Mouse (Mus musculus): ENCODE data around the gene Nek6.

Gene Nek6

DNA sequence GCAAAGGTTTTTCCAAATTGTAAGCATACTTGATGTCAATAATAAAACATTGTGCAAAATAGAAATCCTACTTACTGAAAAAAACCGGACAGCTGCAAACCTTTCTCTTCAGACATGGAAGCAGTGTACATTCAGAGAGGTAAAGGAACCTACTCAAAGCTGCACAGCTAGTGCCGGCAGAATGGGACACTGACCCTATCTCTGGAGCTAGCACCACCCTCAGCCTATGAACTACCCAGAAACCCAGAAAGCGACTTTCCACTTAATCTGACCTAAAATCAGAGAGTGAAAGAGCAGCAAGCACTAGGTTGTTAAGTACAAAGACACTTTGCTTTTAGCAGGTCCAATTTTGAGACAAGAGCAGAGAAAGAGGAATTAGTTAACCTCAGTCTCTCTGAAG, 112.0 kb downstream of the Nek6 start:
- DNase-seq (ENCODE audit: low spot score) = no peak

DNA sequence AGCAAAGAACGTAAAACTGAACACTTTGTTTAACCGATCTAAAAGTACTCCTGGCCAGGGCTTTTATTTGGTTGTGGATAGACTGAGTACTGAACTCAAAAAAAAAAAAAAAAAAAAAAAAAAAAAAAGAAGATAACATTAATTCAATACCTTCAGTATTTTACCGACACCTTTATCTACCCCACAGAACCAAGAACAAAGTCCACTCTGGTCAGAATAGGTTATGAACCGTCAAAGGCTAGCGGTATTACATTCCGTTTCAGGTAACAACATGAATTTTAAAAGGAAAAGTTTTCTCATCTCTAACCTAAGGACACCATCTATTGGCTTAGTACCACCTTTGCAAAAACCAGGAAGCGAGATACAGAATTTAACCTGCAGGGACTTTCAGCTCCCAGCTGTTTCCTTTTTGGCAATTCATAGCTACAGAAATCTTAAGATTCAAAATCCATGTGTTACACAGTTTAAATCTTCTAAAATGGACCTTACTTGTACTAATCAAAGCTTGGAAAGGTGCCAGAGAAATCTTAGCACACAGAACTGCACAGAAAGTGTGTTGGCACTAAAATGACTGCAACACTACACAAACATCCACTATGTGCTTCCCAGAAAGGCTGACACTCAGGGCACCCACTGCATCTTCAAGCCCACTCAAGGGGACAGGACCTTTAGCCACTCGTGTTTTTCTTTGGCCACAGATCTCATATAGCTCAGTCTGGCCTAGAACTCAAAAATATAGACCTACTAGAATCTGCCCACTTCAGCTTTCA, 112.6 kb downstream of the Nek6 start:
- DNase-seq (ENCODE audit: low spot score) = no peak

DNA sequence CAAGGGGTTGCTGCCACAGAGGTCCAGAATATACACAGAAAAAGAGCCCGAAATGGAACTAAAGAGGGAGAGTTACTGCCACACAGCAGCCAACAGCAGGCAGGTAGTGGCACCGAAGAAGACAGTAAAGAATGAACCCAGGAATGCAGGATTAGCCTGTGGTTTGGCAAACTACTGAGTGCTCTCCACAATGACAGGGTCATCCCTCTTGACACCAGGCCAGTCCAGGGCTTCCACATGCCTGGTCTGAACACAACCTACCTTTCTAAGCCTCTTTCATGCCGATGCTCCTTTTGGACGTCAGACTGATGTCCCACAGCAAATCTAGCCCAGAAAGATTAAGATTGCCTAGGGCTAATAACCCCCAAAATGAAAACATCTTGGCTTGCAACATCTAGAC, 117.4 kb downstream of the Nek6 start:
- no peak for DNase-seq (ENCODE audit: low spot score)

DNA sequence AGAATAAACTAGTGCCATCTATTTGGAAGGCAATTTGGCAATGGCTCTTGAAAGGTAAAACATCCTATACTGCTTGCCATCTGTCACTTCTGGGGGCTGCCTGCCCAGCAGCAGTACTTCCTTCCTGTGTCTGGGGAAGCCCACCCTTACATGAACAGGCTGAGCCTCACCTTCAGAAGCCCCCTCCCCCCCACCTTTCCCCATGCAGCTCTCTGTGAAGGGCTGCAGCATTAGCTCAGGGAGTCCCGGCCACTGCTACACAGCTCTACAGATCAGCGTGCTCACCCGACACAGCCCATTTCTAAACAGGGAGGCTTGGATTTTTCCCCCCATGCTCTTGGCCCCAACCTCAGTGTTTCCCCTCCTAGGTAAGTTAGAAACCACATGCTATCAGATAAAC, 118.0 kb downstream of the Nek6 start:
- DNase-seq (ENCODE audit: low spot score) = no peak

DNA sequence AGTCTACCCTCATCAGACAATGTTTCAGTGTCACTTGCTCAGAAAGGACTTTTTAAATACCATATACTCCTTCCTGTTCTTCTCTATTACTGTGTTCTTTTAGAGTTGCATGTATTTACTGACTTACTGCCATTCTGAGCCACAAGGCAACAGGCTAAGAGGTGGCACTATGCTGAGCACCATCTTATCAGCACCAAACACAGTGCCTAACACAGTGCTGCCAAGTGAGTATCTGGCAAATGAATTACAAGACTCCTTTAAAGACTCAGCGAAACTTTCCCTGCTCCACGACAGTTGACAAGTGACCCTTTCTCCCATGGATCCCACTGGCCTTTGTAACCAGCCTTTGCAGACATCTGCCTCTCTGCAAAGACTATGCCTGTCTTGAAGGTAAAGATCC, 119.1 kb downstream of the Nek6 start:
- DNase-seq (ENCODE audit: low spot score) = no peak

DNA sequence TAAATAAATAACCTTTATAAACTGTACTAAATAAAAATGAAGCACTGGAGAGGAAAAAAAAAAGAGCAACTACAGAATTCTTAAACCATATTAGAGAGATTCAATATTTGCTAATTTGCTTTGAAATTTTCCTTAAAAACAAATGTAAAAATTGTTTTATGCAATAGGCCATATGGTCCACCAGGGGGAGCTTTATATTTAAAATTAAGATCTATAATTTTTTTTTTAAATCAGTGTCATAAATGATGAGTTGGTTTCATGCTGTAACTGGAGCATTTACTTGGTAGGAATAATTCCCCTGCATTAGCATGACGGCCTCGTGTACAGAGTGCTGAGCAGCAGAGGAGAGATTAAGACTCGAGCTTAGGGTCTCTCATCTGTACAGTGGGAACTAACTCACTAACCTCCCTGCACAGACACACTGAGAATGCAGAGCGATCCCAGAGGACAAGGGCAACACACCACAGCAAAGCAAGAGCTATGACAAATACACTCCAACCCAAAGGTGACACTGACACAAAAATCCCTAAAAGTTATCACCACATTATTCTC, 126.3 kb downstream of the Nek6 start:
- DNase-seq (ENCODE audit: low spot score) = no peak

DNA sequence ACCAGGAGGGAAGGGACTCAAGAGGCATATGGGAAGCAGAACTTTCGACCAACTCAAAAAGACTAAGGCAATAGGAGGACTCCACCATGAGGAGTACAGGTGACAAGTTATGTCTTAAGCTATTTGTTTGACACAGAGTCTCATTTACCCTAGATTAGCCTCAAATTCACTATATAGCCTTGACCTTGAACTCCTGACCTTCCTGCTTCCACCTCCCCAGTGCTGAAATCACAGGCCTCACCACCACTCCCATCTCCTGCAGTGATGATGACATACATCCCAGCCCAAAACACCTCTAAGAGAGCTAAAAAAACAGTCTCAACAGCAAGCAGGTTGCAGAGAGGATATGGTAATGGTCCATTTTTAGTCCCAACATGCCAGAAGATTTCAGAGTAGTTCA, 130.3 kb downstream of the Nek6 start:
- no peak for DNase-seq (ENCODE audit: low spot score)

DNA sequence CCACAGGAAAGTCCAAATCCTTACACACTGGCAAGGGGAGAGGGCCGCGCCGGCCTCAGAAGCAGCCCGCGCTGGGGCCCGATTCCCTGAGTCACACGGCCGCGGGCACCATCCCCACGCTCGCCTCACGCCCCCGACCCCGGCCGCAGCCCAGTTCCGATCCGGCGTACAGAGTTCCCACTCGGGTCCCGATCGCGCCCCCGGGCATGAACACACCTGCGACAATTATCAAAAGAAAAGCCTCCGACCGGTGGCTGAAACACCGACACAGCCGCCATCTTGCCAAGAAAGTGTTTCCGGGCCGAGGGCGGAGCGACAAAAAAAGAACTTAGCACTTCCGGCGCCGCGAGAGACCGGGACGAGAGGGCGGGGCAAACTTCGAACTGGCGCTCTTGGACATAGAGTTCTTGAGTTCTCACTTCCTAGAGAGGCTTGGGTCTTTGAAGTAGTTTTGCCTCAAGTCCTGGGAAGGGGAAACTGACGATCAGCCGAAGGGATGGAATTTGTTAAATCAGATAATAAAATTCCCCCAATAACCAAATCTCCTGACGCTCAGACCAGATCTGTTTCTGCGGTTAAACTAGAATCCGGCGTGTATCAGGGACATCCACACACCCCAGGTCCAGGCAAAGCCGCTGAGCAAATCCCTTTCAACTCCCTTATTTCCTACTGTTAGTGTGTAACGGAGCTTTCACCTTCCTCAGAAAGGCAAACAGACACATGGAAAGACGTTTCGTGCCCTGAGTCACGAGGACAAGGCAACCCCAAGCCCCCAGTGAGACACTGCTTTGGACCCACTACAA, 132.4 kb downstream of the Nek6 start, which contains the start of gene Psmb7:
Gene Psmb7 (minus strand): TSS at position 463 of the 803 bp plus-strand sequence.
- DNase-seq (ENCODE audit: low spot score) = peak; percentile 51
